Mouse (Mus musculus) embryo, embryonic 11 days (tissue): ENCODE results near the gene 2610528A11Rik.
"Not testable (repeated sequence)": the region's sequence is repeated elsewhere in the genome, so short reads cannot be mapped to it uniquely, and the experiment has no call there.

Source experiments
- DNase-seq: peaks from one replicate; pipeline ENCODE4 v3.0.0-alpha.2; 2015

The 2610528A11Rik gene

GRCm38 (mm10) chr14:37113922-37114321 is at the start of gene 2610528A11Rik:
2610528A11Rik (minus strand) TSS chr14:37114022.
- DNase-seq = no peak

- no peak for DNase-seq
These were observed 49.6 kb upstream of the 2610528A11Rik start for GRCm38 (mm10) chr14:37163277-37163956.

- DNase-seq = no peak
These were observed 40.6 kb upstream of the 2610528A11Rik start for GRCm38 (mm10) chr14:37154391-37154790.

GRCm38 (mm10) chr14:37139051-37139710 is 25.4 kb upstream of the 2610528A11Rik start:
- DNase-seq = no peak

GRCm38 (mm10) chr14:37137596-37137995 is 23.8 kb upstream of the 2610528A11Rik start:
- not testable (repeated sequence) for DNase-seq

- no peak for DNase-seq
These were observed 22.3 kb upstream of the 2610528A11Rik start for GRCm38 (mm10) chr14:37136110-37136509.

GRCm38 (mm10) chr14:37135671-37136070 is 21.8 kb upstream of the 2610528A11Rik start:
- DNase-seq = peak; percentile 10

GRCm38 (mm10) chr14:37135127-37135593 is 21.3 kb upstream of the 2610528A11Rik start, which contains the start of gene Ghitm:
Ghitm (minus strand) TSS chr14:37135272.
- peak; percentile 96 for DNase-seq

- no peak for DNase-seq
These were observed 20.7 kb upstream of the 2610528A11Rik start for GRCm38 (mm10) chr14:37134304-37135126.

GRCm38 (mm10) chr14:37127652-37128051 is 13.8 kb upstream of the 2610528A11Rik start:
- peak; percentile 73 for DNase-seq

- DNase-seq = no peak
These were observed 5.4 kb upstream of the 2610528A11Rik start for GRCm38 (mm10) chr14:37119233-37119632.

- DNase-seq = no peak
These were observed 891 bp downstream of the 2610528A11Rik start for GRCm38 (mm10) chr14:37112931-37113330.

- no peak for DNase-seq
These were observed 2.5 kb downstream of the 2610528A11Rik start for GRCm38 (mm10) chr14:37111371-37111770.

GRCm38 (mm10) chr14:37110456-37110855 is 3.4 kb downstream of the 2610528A11Rik start:
- no peak for DNase-seq

- DNase-seq = peak; percentile 19
These were observed 3.8 kb downstream of the 2610528A11Rik start for GRCm38 (mm10) chr14:37109975-37110374.

GRCm38 (mm10) chr14:37109460-37109859 is 4.4 kb downstream of the 2610528A11Rik start:
- DNase-seq = no peak

GRCm38 (mm10) chr14:37105846-37106245 is 8.0 kb downstream of the 2610528A11Rik start:
- no peak for DNase-seq

GRCm38 (mm10) chr14:37104747-37105146 is 9.1 kb downstream of the 2610528A11Rik start:
- DNase-seq = no peak

- DNase-seq = no peak
These were observed 11.3 kb downstream of the 2610528A11Rik start for GRCm38 (mm10) chr14:37102484-37102883.

- DNase-seq = no peak
These were observed 12.3 kb downstream of the 2610528A11Rik start for GRCm38 (mm10) chr14:37101531-37101930.

- peak; percentile 61 for DNase-seq
These were observed 15.8 kb downstream of the 2610528A11Rik start, which contains the start of gene Cdhr1 for GRCm38 (mm10) chr14:37097956-37098530. Cdhr1 (minus strand) TSS chr14:37098347.

GRCm38 (mm10) chr14:37095556-37095955 is 18.3 kb downstream of the 2610528A11Rik start:
- no peak for DNase-seq

GRCm38 (mm10) chr14:37094436-37094835 is 19.4 kb downstream of the 2610528A11Rik start:
- no peak for DNase-seq
